In genomic region chr4:25610481-25610880, GRCm38 (mm10) we compare ENCODE assay signal across 25 mouse cellular contexts.
DNase-seq lines count a peak whose midpoint lies in the region; ATAC-seq and TF ChIP-seq lines count a peak whose summit lies in the region.
"Had no signal": no experiment of that assay in that cellular context is flagged by ENCODE, and none has a peak within 500 bp of the region (broad histone marks: within the 10 kb centered on the region; RNA-seq: fewer than 3 reads in every experiment).

No protein-coding gene starts in this region.

- no peak for TF ChIP-seq POLR2A in liver, adult 2 months (IDR thresholded peaks at IDR 0.05; ENCODE audit: extremely low read depth, insufficient read depth, low read length)

- no peaks in the 10 kb centered on the region for H3K27me3 ChIP-seq in forebrain, embryonic 14.5 days (replicated peaks; ENCODE audit: control insufficient read depth, insufficient read depth, low read length)
- no peaks in the 10 kb centered on the region for H3K27me3 ChIP-seq in forebrain, embryonic 10.5 days (ENCODE audit: poor library complexity, severe bottlenecking)
- H3K27me3 ChIP-seq in liver, adult 2 months (ENCODE audit: control insufficient read depth, insufficient read depth, low read length), result no peaks in the 10 kb centered on the region
- H3K27me3 ChIP-seq: CH12.LX; embryonic facial prominence, embryonic 12.5 days; embryonic facial prominence, embryonic 15.5 days; forebrain, embryonic 12.5 days had no signal

- no peak overlapping the region for H3K9ac ChIP-seq in forebrain, embryonic 14.5 days (ENCODE audit: low read length)
- no peak overlapping the region for H3K9ac ChIP-seq in liver, adult 2 months (ENCODE audit: low read depth, low read length)
- H3K9ac ChIP-seq: embryonic facial prominence, embryonic 12.5 days; embryonic facial prominence, embryonic 15.5 days; forebrain, embryonic 12.5 days; forebrain, postnatal 0 days had no signal

- peak; percentile 51 for DNase-seq in forebrain, embryonic 14.5 days (ENCODE audit: low spot score)
- no peak for DNase-seq in forebrain, embryonic 10.5 days (ENCODE audit: extremely low spot score, low spot score)
- peak; percentile 10 for DNase-seq in liver, adult 2 months (ENCODE audit: extremely low read depth, low read depth, low spot score)
- no peak for DNase-seq in liver
- DNase-seq in brain, adult 2 months (ENCODE audit: low read depth, low spot score), result peak; percentile 53
- DNase-seq in testis, postnatal 10 days (ENCODE audit: low spot score), result no peak
- DNase-seq: adrenal gland, adult 2 months; adrenal gland, postnatal 10 days; adrenal gland, postnatal 25 days; cerebellum, adult 11 months; cerebellum, adult 18-20 months; cerebellum, adult 8-10 months; cerebellum, adult 9-11 months; cerebellum, postnatal 14 days; cerebellum, postnatal 36 days; embryo, embryonic 11 days; forebrain, postnatal 0 days had no signal

- no peaks in the 10 kb centered on the region for H3K4me1 ChIP-seq in forebrain, embryonic 14.5 days (ENCODE audit: control insufficient read depth, insufficient read depth, low read length)
- no peaks in the 10 kb centered on the region for H3K4me1 ChIP-seq in forebrain, embryonic 10.5 days
- H3K4me1 ChIP-seq in liver, adult 2 months (ENCODE audit: control insufficient read depth, insufficient read depth, low read length), result no peaks in the 10 kb centered on the region
- H3K4me1 ChIP-seq: embryonic facial prominence, embryonic 12.5 days; embryonic facial prominence, embryonic 15.5 days; forebrain, embryonic 12.5 days had no signal

- H3K79me2 ChIP-seq in liver, adult 2 months (ENCODE audit: control insufficient read depth, insufficient read depth, low read length), result no peaks in the 10 kb centered on the region

- WGBS in forebrain, embryonic 14.5 days, result 28% methylated on average over 2 of the region's 2 CpGs
- WGBS in forebrain, embryonic 10.5 days, result 81% methylated on average over 2 of the region's 2 CpGs
- WGBS in liver, adult 2 months, result 49% methylated on average over 2 of the region's 2 CpGs

- H3K27ac ChIP-seq in forebrain, embryonic 14.5 days (ENCODE audit: low read depth, low read length), result no peak overlapping the region
- no peak overlapping the region for H3K27ac ChIP-seq in forebrain, embryonic 10.5 days
- H3K27ac ChIP-seq in liver, adult 2 months (replicated peaks; ENCODE audit: insufficient read depth, low read depth, low read length), result no peak overlapping the region
- H3K27ac ChIP-seq: embryonic facial prominence, embryonic 12.5 days; embryonic facial prominence, embryonic 15.5 days; forebrain, embryonic 12.5 days had no signal

- H3K4me3 ChIP-seq in forebrain, embryonic 14.5 days (ENCODE audit: low read depth, low read length), result no peak overlapping the region
- no peak overlapping the region for H3K4me3 ChIP-seq in forebrain, embryonic 10.5 days
- H3K4me3 ChIP-seq in liver, adult 2 months (ENCODE audit: insufficient read depth, low read depth, low read length), result no peak overlapping the region
- H3K4me3 ChIP-seq: embryonic facial prominence, embryonic 12.5 days; embryonic facial prominence, embryonic 15.5 days; erythroblast, embryonic 14.5 days; forebrain, embryonic 12.5 days had no signal

- no peaks in the 10 kb centered on the region for H3K9me3 ChIP-seq in forebrain, embryonic 14.5 days (replicated peaks; ENCODE audit: control insufficient read depth, low read length)
- H3K9me3 ChIP-seq in forebrain, embryonic 10.5 days, result no peaks in the 10 kb centered on the region
- H3K9me3 ChIP-seq: embryonic facial prominence, embryonic 12.5 days; embryonic facial prominence, embryonic 15.5 days; forebrain, embryonic 12.5 days; G1E had no signal

- no peak; the same call in 1 of the 2 replicates for ATAC-seq in forebrain, embryonic 14.5 days
- ATAC-seq in erythroid progenitor cell, adult 5-6 weeks (replicated peaks; ENCODE audit: low FRiP score, poor library complexity, severe bottlenecking), result no peak
- ATAC-seq: CD4-positive, CD25-positive, alpha-beta regulatory T cell, adult 4 months; forebrain, postnatal 0 days had no signal

- no peak overlapping the region for H3K4me2 ChIP-seq in forebrain, embryonic 14.5 days (ENCODE audit: low read length)
- H3K4me2 ChIP-seq: embryonic facial prominence, embryonic 12.5 days; embryonic facial prominence, embryonic 15.5 days; forebrain, embryonic 12.5 days had no signal

- no peaks in the 10 kb centered on the region for H3K36me3 ChIP-seq in forebrain, embryonic 14.5 days (ENCODE audit: control insufficient read depth, insufficient read depth, low read length)
- no peaks in the 10 kb centered on the region for H3K36me3 ChIP-seq in forebrain, embryonic 10.5 days (replicated peaks)
- no peaks in the 10 kb centered on the region for H3K36me3 ChIP-seq in liver, adult 2 months (ENCODE audit: control insufficient read depth, insufficient read depth, low read length)
- H3K36me3 ChIP-seq: embryonic facial prominence, embryonic 12.5 days; embryonic facial prominence, embryonic 15.5 days; forebrain, embryonic 12.5 days; G1E had no signal

- no peak for TF ChIP-seq CTCF in liver, adult 2 months (IDR thresholded peaks at IDR 0.05; ENCODE audit: low read depth, low read length)

Comparison
In these comparisons a context has a peak if more than half of its experiments do, and no peak if none do; other contexts are left out.
1. DNase-seq: peak in forebrain, embryonic 14.5 days (single experiment), liver, adult 2 months (single experiment) and brain, adult 2 months (single experiment); none in forebrain, embryonic 10.5 days (single experiment), liver (single experiment) and testis, postnatal 10 days (single experiment).